Mouse (Mus musculus) v-Abl transformed pro-B cells (cell line): ENCODE data around the gene Sin3b.

Source experiments
- in situ Hi-C, 2 experiments: fragments of 400-800 bp; cut with MboI; formaldehyde crosslinking; loops; one replicate each; pipeline ENCODE4 v1.15.1; 2025; ENCODE audit not compliant: unreplicated experiment in 2 of 2

The Sin3b gene

DNA sequence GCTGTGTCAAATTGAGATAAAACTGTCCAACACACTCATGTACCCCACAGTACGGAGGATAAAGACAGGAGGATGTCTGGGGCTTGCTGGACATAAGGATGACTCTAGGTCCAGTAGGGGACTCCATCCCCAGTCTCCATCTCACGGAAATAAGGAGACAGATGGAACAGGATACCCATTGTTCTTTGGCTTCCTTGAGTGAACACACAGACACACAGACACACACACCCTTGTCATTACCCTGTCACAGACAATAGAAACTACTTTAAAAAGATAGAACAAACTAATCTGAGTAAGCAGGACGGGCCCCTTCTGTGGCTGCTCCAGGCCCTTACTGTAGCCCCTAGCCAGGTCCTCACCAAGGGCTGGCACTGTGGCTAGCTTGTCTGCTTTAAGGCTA is 29.2 kb downstream of the Sin3b start:
- in situ Hi-C loops, result no loop called here

DNA sequence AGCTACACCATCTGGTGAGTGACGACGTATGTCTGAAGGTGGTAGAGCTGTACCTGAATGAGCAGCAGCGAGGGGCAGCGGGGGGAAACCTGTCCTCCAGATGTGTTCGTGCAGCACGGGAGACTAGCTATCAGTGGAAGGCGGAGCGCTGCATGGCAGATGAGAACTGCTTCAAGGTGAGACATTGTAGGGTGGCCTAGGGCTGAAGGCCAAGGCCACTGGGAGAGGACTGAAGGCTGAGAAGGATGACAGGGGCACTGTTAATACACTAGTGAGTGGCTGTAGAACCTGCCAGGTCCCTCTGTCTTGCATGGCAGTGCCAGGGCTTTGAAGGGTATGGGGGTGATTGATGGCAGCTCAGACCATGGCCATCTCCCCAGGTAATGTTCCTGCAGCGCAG is 30.1 kb downstream of the Sin3b start:
- in situ Hi-C loops, result no loop called here

DNA sequence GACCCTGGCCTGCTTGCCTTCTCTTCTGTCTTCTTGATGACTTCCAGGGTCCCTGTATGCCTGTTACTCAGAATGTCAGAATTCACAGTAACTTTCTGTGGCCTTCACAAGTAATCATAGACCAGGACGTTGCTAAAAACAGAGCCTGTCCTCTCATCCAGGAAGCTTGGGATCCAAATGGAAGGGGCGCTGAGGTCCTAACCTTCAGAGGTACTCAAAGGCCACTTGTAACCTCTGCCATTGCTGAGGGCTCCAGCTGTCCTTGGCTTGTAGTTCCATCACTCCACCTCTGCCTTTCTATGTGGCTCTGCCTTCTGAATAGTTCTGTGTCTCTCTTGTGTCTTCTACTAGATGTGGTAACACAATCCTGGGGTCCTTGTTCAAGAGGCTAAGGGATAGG is 30.7 kb downstream of the Sin3b start:
- in situ Hi-C loops, result no loop called here

- in situ Hi-C loops, result no loop called here
Measured at GRCm38 (mm10) chr8:72756031-72756430, 32.9 kb downstream of the Sin3b start.

GRCm38 (mm10) chr8:72756771-72757390 is 33.8 kb downstream of the Sin3b start:
- in situ Hi-C loops, result no loop called here

- in situ Hi-C loops, result no loop called here
Measured at GRCm38 (mm10) chr8:72757426-72758195, 34.5 kb downstream of the Sin3b start.

GRCm38 (mm10) chr8:72758310-72758709 is 35.2 kb downstream of the Sin3b start:
- in situ Hi-C loops, result no loop called here

GRCm38 (mm10) chr8:72760216-72760615 is 37.1 kb downstream of the Sin3b start:
- in situ Hi-C loops, result no loop called here

- in situ Hi-C loops, result no loop called here
Measured at GRCm38 (mm10) chr8:72761322-72762051, 38.4 kb downstream of the Sin3b start, which contains the start of gene F2rl3. F2rl3 (plus strand) TSS chr8:72761880.

GRCm38 (mm10) chr8:72762306-72762705 is 39.2 kb downstream of the Sin3b start:
- in situ Hi-C loops, result no loop called here

DNA sequence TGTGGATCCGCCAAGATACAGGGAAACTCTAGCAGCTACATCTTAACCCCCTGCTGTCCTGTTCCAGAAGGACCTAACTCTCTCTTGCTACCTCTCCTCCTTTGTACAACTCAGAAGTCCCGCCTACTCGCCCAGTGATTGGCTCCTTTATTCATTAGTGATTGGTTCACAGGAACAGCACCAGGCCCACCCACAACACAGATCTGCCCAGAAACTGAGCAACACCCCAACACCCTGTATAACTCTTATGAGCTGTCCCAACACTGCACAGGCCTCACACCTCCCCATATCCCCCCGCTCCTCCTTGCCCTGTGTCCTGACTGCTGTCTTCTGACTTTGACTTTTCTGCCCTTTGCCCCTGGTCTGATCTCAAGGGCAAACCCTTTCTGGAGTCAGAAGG is 42.6 kb downstream of the Sin3b start:
- in situ Hi-C loops, result no loop called here

- in situ Hi-C loops, result no loop called here
Measured at GRCm38 (mm10) chr8:72766777-72767176, 43.7 kb downstream of the Sin3b start.

DNA sequence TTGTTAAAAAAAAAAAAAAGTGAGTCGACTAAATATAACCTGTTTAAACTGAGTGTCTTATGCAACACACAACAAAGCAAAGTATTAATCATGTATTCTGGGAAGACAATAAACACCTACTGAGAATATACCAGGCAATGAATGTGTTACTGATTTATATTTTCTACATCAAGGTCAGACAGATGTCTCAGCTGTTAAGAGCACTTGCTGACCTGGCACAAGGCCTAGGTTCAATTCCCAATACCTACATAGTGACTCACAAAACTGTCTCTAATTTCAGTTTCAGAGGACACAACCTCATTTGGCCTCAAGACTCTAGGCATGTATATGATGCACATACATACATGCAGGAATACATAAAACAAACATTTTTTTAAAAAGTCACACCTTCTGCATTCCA is 54.7 kb downstream of the Sin3b start:
- in situ Hi-C loops, result no loop called here

DNA sequence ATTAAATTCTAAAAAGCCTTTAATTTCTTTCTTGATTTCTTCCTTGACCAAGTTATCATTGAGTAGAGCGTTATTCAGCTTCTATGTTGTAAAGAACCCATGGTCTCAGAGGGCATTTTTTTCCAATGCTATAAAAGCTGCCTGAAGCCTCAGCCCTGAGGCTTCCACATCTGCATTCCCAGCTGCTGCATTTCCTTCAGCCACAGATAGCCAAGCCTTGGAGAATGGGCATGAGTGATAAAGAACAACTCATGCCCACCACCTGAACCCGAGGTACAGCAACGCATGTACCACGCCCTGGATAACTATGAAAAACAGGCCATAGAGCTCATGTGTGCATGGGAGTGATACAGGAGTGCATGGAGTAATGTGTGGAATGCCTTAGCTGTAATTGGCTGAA is 57.6 kb downstream of the Sin3b start:
- in situ Hi-C loops, result no loop called here

- in situ Hi-C loops, result no loop called here
Measured at GRCm38 (mm10) chr8:72801583-72801982, 78.5 kb downstream of the Sin3b start.
